Mouse (Mus musculus) forebrain, embryonic 15.5 days (tissue): Measurements from ENCODE around the gene Myo9a. TPM values are rescaled to one million over a fixed set of nuclear protein-coding genes. Genes with fewer than 3 reads are reported as not detected.
"Not testable (repeated sequence)": the region's sequence is repeated elsewhere in the genome, so short reads cannot be mapped to it uniquely, and the experiment has no call there.

Experiments used
- ATAC-seq: fragments of 200-750 bp; cut with Nextera tagmentation; replicated peaks from 2 replicates; pipeline ENCODE4 v1.8.0; 2017; ENCODE audit warnings: mild to moderate bottlenecking, moderate TSS enrichment, moderate library complexity
- H3K27ac ChIP-seq: fragments of 300-500 bp; sonication (generic); replicated peaks from 2 replicates; pipeline ENCODE4 v1.5.1; 2015; ENCODE audit warnings: mild to moderate bottlenecking, inconsistent platforms
- H3K27me3 ChIP-seq: fragments of 300-500 bp; sonication (generic); 2 replicates; pipeline ENCODE4 v1.6.1; 2015; ENCODE audit warnings: inconsistent platforms
- H3K36me3 ChIP-seq: fragments of 300-500 bp; sonication (generic); 2 replicates; pipeline ENCODE4 v1.6.1; 2015; ENCODE audit warnings: mild to moderate bottlenecking, inconsistent platforms
- H3K4me1 ChIP-seq: fragments of 300-500 bp; sonication (generic); 2 replicates; pipeline ENCODE4 v1.6.1; 2015; ENCODE audit warnings: inconsistent platforms
- H3K4me2 ChIP-seq: fragments of 300-500 bp; sonication (generic); replicated peaks from 2 replicates; pipeline ENCODE4 v1.6.1; 2015; ENCODE audit warnings: mild to moderate bottlenecking, inconsistent platforms
- H3K4me3 ChIP-seq: fragments of 300-500 bp; sonication (generic); 2 replicates; pipeline ENCODE4 v1.5.1; 2015; ENCODE audit warnings: mild to moderate bottlenecking, inconsistent platforms
- H3K9ac ChIP-seq: fragments of 300-500 bp; sonication (generic); replicated peaks from 2 replicates; pipeline ENCODE4 v1.6.1; 2015; ENCODE audit warnings: mild to moderate bottlenecking, inconsistent platforms
- H3K9me3 ChIP-seq: fragments of 300-500 bp; sonication (generic); 2 replicates; pipeline ENCODE4 v1.6.1; 2016; ENCODE audit warnings: inconsistent platforms
- WGBS: fragments of 180-500 bp; shearing (Covaris S2); methylation state at CpG from one replicate; pipeline ENCODE4 v1.1.7; 2015; ENCODE audit warnings: mixed read lengths; 5-methylcytosine and 5-hydroxymethylcytosine counted together
- polyA plus RNA-seq: library from polyadenylated mRNA; unstranded; fragments of >200 nt; fragmentation: Nextera tagmentation; extraction: Ambion mirVana; gene quantifications from 2 replicates; pipeline ENCODE4 v1.2.1, GENCODE M21; 2015

The Myo9a gene
- polyA plus RNA-seq, 1 experiment from 2014 or later: 22.7 TPM

DNA sequence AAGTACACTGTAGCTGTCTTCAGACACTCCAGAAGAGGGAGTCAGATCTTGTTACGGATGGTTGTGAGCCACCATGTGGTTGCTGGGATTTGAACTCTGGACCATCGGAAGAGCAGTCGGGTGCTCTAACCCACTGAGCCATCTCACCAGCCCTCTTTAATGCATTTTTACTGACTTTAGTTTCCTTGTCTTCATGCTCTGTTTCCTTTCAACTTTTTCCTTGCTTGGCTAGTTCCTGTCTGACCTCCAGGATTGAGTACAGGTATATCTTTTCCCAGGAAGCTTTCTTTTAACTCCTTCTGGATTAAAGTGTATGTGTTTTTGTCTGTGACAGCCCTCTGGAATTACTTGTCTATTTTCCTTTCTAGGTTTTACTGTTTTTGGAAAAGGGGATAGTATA lies 6.3 kb downstream of the Myo9a start:
- 98% methylated on average over 3 of the region's 3 CpGs for WGBS
- not testable (repeated sequence) for H3K27me3 ChIP-seq, H3K4me3 ChIP-seq, H3K9ac ChIP-seq, H3K9me3 ChIP-seq, ATAC-seq, H3K27ac ChIP-seq, H3K36me3 ChIP-seq, H3K4me2 ChIP-seq
- H3K4me1 ChIP-seq: peaks cover 12% of the 10 kb centered on the region

- Histone ChIP-seq H3K4me3 (no peak overlapping the region), H3K9ac (no peak overlapping the region), H3K9me3 (no peaks in the 10 kb centered on the region), H3K4me1 (peaks cover 2% of the 10 kb centered on the region; the same call in 1 of the 2 replicates), H3K4me2 (no peak overlapping the region), H3K27me3 (no peaks in the 10 kb centered on the region), H3K27ac (no peak overlapping the region), H3K36me3 (no peaks in the 10 kb centered on the region)
- ATAC-seq: no peak
- WGBS: 91% methylated on average over 3 of the region's 3 CpGs
Measured at GRCm38 (mm10) chr9:59760515-59760914, 9.8 kb downstream of the Myo9a start.

GRCm38 (mm10) chr9:59766966-59767461 lies 16.3 kb downstream of the Myo9a start:
- 90% methylated on average over 12 of the region's 13 CpGs for WGBS
- H3K36me3 ChIP-seq, ATAC-seq, H3K9ac ChIP-seq, H3K4me3 ChIP-seq, H3K4me1 ChIP-seq, H3K27me3 ChIP-seq, H3K27ac ChIP-seq, H3K4me2 ChIP-seq, H3K9me3 ChIP-seq: not testable (repeated sequence)

DNA sequence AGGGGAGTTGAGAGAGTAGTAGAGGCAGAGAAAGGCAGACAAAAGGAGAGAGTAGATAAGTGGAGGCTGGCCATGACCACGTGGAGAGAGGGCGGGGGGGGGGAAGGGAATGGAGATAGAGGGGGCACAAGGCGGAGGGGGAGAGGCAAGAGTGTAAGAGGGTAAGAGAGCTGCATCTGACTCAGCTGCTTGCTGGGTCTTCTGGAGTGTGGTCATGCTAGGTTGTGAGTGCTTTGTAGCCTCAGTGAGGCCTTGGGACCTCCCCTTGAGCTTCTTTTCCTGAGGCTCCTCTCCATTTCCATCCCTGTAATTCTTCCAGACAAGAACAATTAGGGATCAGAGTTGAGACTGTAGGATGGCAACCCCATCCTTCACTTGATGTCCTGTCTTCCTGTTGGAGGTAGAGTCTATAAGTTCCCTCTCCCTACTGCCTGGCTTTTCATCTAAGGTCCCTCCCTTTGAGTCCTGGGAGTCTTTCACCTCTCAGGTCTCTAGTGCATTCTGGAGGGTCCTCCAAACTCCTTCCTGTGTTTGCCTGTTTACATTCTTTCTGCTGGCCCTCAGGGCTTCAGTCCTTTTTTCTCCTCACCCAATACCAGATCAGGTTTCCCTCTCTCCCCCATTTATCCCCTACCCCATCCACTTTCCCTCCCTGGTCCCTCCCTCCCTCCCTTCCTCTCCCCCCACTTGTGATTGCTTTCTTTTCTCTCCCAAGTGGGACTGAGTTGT lies 55.5 kb downstream of the Myo9a start:
- H3K9ac ChIP-seq, H3K4me3 ChIP-seq, H3K4me1 ChIP-seq, H3K27me3 ChIP-seq, H3K9me3 ChIP-seq, ATAC-seq, H3K27ac ChIP-seq, H3K4me2 ChIP-seq: not testable (repeated sequence)
- 90% methylated on average over 3 of the region's 3 CpGs for WGBS
- H3K36me3 ChIP-seq: peaks cover 22% of the 10 kb centered on the region

DNA sequence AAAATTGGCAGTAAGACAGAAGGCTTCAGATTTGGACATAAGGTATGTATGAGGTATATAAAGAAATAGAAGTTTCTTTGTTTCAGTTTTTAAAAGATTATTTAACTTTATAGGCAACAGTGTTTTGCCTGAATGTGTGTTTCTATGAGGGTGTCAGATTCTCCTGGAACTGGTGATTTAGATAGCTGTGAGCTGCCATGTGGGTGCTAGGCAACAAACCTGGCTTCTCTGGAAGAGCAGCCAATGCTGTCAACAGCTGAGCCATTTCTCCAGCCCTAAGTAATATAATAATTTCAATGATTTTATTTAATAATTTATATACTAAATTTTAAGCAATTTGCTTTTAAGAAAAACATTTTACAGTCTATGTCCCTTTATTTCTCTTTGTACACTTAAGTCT lies 133.9 kb downstream of the Myo9a start:
- Histone ChIP-seq H3K4me2 (no peak overlapping the region), H3K4me3 (no peak overlapping the region), H3K9ac (no peak overlapping the region), H3K27me3 (no peaks in the 10 kb centered on the region), H3K27ac (peak overlapping the region; percentile 31; the same call in 1 of the 2 replicates), H3K9me3 (no peaks in the 10 kb centered on the region), H3K4me1 (0 out of 2 replicates have a peak, but pooled peaks cover 4% of the 10 kb centered on the region), H3K36me3 (peaks cover 14% of the 10 kb centered on the region; the same call in 1 of the 2 replicates)
- no peak for ATAC-seq

DNA sequence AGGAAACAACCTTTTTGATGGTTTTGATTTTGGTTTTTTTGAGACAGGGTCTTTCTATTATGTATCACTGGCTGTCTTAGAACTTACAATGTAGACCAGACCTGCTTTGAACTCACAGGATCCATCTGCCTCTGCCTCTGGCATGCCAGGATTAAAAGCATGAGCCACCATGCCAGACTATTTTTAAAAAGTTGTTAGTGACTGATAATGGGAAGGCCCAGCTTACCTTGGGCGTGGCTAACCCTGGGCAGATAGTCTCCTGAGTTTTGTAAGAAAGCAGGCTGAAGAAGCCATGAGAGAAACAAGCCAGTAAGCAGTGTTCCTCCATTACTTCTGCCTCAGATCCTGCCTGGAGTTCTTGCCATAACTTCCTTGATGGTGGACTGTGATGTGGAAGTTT lies 152.7 kb downstream of the Myo9a start:
- no peak overlapping the region for H3K9ac ChIP-seq
- peaks cover 27% of the 10 kb centered on the region for H3K36me3 ChIP-seq
- H3K27ac ChIP-seq: no peak overlapping the region
- no peak for ATAC-seq
- H3K9me3 ChIP-seq: no peaks in the 10 kb centered on the region
- H3K4me1 ChIP-seq: no peaks in the 10 kb centered on the region
- no peak overlapping the region for H3K4me3 ChIP-seq
- H3K27me3 ChIP-seq: no peaks in the 10 kb centered on the region
- no peak overlapping the region for H3K4me2 ChIP-seq
- WGBS: 84% methylated on average over 1 of the region's 1 CpGs

- no peaks in the 10 kb centered on the region for H3K4me1 ChIP-seq
- no peak overlapping the region for H3K9ac ChIP-seq
- H3K27ac ChIP-seq: no peak overlapping the region
- H3K4me3 ChIP-seq: no peak overlapping the region
- peaks cover 19% of the 10 kb centered on the region; the same call in 1 of the 2 replicates for H3K36me3 ChIP-seq
- H3K27me3 ChIP-seq: no peaks in the 10 kb centered on the region
- WGBS: 98% methylated on average over 1 of the region's 1 CpGs
- no peak for ATAC-seq
- no peaks in the 10 kb centered on the region for H3K9me3 ChIP-seq
- H3K4me2 ChIP-seq: no peak overlapping the region
Measured at GRCm38 (mm10) chr9:59914761-59915160, 164.1 kb downstream of the Myo9a start.

GRCm38 (mm10) chr9:59930248-59930647 lies 179.6 kb downstream of the Myo9a start:
- H3K9me3 ChIP-seq: no peaks in the 10 kb centered on the region
- 89% methylated on average over 3 of the region's 3 CpGs for WGBS
- no peaks in the 10 kb centered on the region for H3K27me3 ChIP-seq
- H3K4me2 ChIP-seq: no peak overlapping the region
- ATAC-seq: no peak
- peaks cover 7% of the 10 kb centered on the region for H3K36me3 ChIP-seq
- H3K4me1 ChIP-seq: no peaks in the 10 kb centered on the region
- H3K9ac ChIP-seq: no peak overlapping the region
- no peak overlapping the region for H3K27ac ChIP-seq
- H3K4me3 ChIP-seq: no peak overlapping the region

GRCm38 (mm10) chr9:59935866-59936265 lies 185.2 kb downstream of the Myo9a start:
- not testable (repeated sequence) for H3K27ac ChIP-seq, H3K36me3 ChIP-seq, H3K4me2 ChIP-seq, H3K27me3 ChIP-seq, H3K9ac ChIP-seq, H3K9me3 ChIP-seq, H3K4me1 ChIP-seq, H3K4me3 ChIP-seq, ATAC-seq
- 85% methylated on average over 8 of the region's 8 CpGs for WGBS

DNA sequence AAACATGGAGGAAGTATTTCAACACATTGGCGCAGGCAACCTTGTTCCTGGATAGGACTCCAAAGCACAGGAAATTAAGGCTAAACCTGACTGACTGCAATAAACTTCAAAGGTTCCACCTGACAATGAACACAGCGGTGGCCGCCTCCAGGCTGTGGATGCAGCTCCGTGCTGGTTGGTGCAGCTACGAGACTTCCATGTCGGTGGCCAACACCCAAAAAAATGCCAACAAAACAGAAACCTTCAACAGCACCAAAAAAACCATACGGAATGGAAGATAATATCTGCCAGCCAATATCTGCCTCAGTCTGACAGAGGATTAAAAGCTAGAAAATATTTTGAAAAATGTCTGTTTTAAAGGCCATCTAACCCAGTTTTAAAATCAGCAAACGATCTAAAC lies 187.8 kb downstream of the Myo9a start:
- Histone ChIP-seq H3K27me3 (no peaks in the 10 kb centered on the region), H3K4me3 (no peak overlapping the region), H3K9ac (no peak overlapping the region), H3K27ac (no peak overlapping the region), H3K36me3 (no peaks in the 10 kb centered on the region), H3K4me1 (no peaks in the 10 kb centered on the region), H3K4me2 (no peak overlapping the region), H3K9me3 (no peaks in the 10 kb centered on the region)
- 83% methylated on average over 8 of the region's 8 CpGs for WGBS
- no peak for ATAC-seq

DNA sequence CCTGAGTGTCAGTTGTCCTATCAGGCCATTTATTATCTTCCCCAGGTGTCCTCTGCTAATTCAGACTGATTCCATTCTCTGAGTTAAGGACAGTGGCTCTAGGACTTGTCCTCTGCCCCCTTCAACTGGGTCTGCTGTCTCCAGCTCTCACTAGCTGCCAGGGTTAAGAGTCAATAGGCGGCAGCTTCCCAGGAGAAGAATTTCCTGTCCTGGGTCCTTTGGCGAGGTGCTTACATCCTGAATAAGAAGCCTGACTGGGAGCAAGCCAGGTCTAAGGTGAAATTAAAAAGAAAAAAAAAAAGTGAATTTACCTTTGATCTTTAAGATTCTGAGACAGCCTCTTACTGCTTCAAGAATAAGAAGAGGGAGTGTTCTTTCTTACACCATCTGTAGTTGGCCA lies 189.0 kb downstream of the Myo9a start:
- no peaks in the 10 kb centered on the region for H3K27me3 ChIP-seq
- no peak for ATAC-seq
- H3K9ac ChIP-seq: no peak overlapping the region
- H3K9me3 ChIP-seq: no peaks in the 10 kb centered on the region
- H3K36me3 ChIP-seq: no peaks in the 10 kb centered on the region
- H3K4me1 ChIP-seq: no peaks in the 10 kb centered on the region
- 83% methylated on average over 2 of the region's 2 CpGs for WGBS
- no peak overlapping the region for H3K27ac ChIP-seq
- H3K4me2 ChIP-seq: no peak overlapping the region
- H3K4me3 ChIP-seq: no peak overlapping the region

GRCm38 (mm10) chr9:59940913-59941884 lies 190.5 kb downstream of the Myo9a start:
- no peaks in the 10 kb centered on the region for H3K9me3 ChIP-seq
- no peak for ATAC-seq

More at GRCm38 (mm10) chr9:59940913-59941884, 190.5 kb downstream of the Myo9a start:
- Histone ChIP-seq H3K4me3 (no peak overlapping the region), H3K4me1 (no peaks in the 10 kb centered on the region), H3K27ac (no peak overlapping the region), H3K27me3 (no peaks in the 10 kb centered on the region), H3K4me2 (no peak overlapping the region), H3K36me3 (no peaks in the 10 kb centered on the region), H3K9ac (no peak overlapping the region)
- 79% methylated on average over 11 of the region's 12 CpGs for WGBS
